Mouse (Mus musculus): ENCODE data around the gene Zbed3. TPM values are rescaled to one million over a fixed set of nuclear protein-coding genes. Genes with fewer than 3 reads are reported as not detected.
"Not testable (repeated sequence)": the region's sequence is repeated elsewhere in the genome, so short reads cannot be mapped to it uniquely, and the experiment has no call there.

Zbed3 gene
- polyA plus RNA-seq, 1 experiment = 9.9 TPM

DNA sequence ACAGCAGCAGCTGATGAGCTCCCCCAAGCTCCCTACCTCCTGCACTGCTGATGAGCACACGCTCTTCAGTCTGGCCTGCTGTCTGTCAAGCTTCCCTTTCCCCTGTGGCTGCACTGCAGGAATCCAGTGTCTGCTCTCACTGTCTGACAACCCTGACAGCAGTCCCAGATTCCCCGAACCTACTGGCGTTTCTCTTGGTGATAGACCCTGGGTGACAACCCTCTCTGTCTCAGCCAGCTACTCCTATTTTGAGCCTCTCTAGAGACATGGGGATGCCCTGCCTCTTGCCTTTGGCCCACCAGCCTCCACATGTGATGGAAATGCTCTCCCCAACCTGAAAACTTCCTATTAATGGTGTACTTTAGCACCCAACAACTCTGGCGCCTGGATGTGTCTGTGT lies 40.0 kb downstream of the Zbed3 start:
- TF ChIP-seq POLR2A (IDR thresholded peaks at IDR 0.05; ENCODE audit: borderline replicate concordance, low read depth, low read length) (no peak), CTCF (IDR thresholded peaks at IDR 0.05; ENCODE audit: low read depth, low read length) (no peak)
- no peak overlapping the region for H3K27ac ChIP-seq (ENCODE audit: insufficient read depth, low read depth, low read length)
- H3K4me3 ChIP-seq (ENCODE audit: insufficient read depth, low read length) = no peak overlapping the region
- H3K4me1 ChIP-seq (ENCODE audit: control insufficient read depth, insufficient read depth, low read length) = peaks cover 6% of the 10 kb centered on the region

DNA sequence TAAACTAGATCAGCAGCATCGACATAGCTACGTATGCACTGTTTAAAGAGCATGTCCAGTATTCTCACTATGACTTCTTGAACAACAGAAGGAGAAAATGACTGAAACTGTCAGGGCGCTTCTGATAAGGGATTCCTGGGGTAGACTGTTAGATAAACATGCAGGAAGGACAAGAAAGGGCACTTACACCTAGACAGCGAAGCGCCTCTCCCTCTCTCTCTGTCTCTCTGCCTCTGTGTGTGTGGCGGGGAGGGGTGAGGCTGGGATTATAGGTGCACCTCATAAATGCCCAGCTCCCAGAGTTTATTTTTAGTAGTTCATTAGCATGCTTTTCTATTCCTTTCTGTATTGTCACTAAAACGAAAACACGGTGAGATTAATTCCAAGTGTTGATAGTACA lies 42.9 kb downstream of the Zbed3 start:
- H3K4me3 ChIP-seq (ENCODE audit: insufficient read depth, low read length) = no peak overlapping the region
- no peak overlapping the region for H3K27ac ChIP-seq (ENCODE audit: insufficient read depth, low read depth, low read length)
- H3K4me1 ChIP-seq (ENCODE audit: control insufficient read depth, insufficient read depth, low read length) = no peaks in the 10 kb centered on the region
- TF ChIP-seq POLR2A (IDR thresholded peaks at IDR 0.05; ENCODE audit: borderline replicate concordance, low read depth, low read length) (no peak), CTCF (IDR thresholded peaks at IDR 0.05; ENCODE audit: low read depth, low read length) (no peak)

DNA sequence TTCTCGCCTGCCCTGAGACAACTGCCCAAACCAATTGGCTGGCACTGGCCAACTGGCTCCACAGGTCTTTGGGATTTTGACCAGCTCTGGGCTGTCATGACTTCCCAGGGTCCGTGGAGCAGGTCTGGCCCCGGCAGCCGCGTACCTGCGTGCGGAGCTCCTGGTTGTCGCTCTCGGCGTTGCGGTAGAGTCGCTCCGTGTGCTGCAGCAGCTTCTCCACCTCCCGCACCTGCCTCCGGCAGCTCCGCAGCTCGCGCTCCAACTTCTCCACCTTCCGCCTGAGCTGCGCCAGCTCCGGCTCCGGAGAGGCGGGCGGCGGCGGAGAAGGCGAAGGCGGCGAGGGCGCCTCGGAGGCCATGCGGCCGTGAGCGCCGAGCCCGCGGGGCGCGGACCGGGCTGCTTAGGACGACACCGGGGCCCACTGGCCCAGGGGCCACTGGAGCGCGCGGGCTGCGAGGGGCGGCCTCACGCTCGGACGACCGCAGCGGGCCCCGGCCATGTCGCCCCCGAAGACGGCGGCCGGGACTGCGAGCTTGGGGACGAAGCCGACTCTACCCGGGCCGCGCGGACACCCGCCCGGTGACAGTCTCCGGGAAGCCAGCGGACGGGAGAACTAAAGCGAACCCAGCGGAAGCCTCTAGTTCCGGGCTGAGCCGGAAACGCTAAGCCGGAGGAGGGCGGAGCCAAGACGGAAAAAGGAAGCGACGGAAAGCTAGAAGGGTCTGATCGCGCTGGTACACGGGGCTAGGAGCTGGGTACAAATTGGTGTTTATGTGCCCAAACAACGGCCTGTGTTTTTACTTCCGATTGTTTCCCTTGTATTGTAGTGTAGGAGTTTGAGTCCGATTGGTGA lies 51.5 kb downstream of the Zbed3 start, which contains the start of gene Aggf1:
Gene Aggf1, minus strand, starts transcription at position 652 of the 853 bp plus-strand sequence.
- TF ChIP-seq CTCF (IDR thresholded peaks at IDR 0.05; ENCODE audit: low read depth, low read length) = no peak
- TF ChIP-seq POLR2A (IDR thresholded peaks at IDR 0.05; ENCODE audit: borderline replicate concordance, low read depth, low read length) = no peak
- peak within 1 kb of the TSS; percentile 74 for H3K4me3 ChIP-seq (ENCODE audit: insufficient read depth, low read length)
- H3K27ac ChIP-seq (ENCODE audit: insufficient read depth, low read depth, low read length) = peak within 1 kb of the TSS; percentile 80
- peaks cover 11% of the 10 kb centered on the region for H3K4me1 ChIP-seq (ENCODE audit: control insufficient read depth, insufficient read depth, low read length)

DNA sequence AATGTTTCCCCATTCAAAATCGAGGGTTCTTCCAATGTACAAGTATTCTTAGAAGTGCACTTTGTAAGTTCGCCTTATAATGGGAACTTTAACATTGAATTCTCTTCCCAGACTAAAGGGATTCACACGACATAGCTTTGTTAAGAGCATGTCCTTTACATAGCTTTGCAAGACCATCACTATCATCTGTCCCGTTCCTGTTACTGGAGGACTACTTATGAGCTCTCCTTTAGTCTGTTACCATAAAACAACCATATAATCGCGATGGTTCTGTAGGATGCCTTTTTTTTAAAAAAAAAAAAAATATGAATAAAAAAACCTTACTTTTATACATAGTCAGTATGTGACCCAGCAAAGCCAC lies 52.1 kb downstream of the Zbed3 start:
- TF ChIP-seq CTCF (IDR thresholded peaks at IDR 0.05; ENCODE audit: low read depth, low read length) (no peak), POLR2A (IDR thresholded peaks at IDR 0.05; ENCODE audit: borderline replicate concordance, low read depth, low read length) (no peak)
- Histone ChIP-seq H3K4me1 (ENCODE audit: control insufficient read depth, insufficient read depth, low read length) (peaks cover 11% of the 10 kb centered on the region), H3K27ac (ENCODE audit: insufficient read depth, low read depth, low read length) (peak overlapping the region; percentile 80), H3K4me3 (ENCODE audit: insufficient read depth, low read length) (peak overlapping the region; percentile 74)

DNA sequence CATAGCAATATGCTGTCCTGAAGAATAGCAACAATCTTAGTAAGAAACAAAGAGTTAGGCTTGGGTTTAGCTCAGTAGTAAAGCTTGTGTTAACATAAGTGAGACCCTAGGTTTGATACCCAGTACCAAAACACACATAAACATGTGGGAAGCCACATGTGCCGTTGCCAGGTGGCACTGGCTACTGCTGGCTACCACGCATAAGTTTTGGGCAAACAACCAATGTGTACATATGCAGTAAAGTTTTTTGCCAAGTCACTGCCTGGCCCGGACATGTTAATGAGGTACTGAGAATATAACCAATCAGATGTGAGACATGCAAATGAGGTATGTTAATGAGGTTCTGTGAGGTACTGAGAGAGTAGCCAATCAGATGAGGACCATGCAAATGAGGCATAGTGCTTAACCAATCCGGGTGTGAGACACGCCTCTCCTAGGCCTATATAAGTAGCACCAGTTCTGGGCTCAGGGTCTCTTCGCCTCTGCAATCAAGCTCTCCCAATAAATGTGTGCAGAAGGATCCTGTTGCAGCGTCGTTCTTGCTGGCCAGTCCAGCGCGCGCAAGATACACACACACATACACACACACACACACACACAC lies 53.4 kb downstream of the Zbed3 start:
- not testable (repeated sequence) for H3K27ac ChIP-seq (ENCODE audit: insufficient read depth, low read depth, low read length); H3K4me3 ChIP-seq (ENCODE audit: insufficient read depth, low read length)
- H3K4me1 ChIP-seq (ENCODE audit: control insufficient read depth, insufficient read depth, low read length) = peaks cover 11% of the 10 kb centered on the region

GRCm38 (mm10) chr13:95378696-95379095 lies 55.3 kb downstream of the Zbed3 start:
- Histone ChIP-seq H3K27ac (ENCODE audit: insufficient read depth, low read depth, low read length) (no peak overlapping the region), H3K4me3 (ENCODE audit: insufficient read depth, low read length) (no peak overlapping the region), H3K4me1 (ENCODE audit: control insufficient read depth, insufficient read depth, low read length) (peaks cover 18% of the 10 kb centered on the region)
- no peak for TF ChIP-seq CTCF (IDR thresholded peaks at IDR 0.05; ENCODE audit: low read depth, low read length)
- TF ChIP-seq POLR2A (IDR thresholded peaks at IDR 0.05; ENCODE audit: borderline replicate concordance, low read depth, low read length) = no peak

DNA sequence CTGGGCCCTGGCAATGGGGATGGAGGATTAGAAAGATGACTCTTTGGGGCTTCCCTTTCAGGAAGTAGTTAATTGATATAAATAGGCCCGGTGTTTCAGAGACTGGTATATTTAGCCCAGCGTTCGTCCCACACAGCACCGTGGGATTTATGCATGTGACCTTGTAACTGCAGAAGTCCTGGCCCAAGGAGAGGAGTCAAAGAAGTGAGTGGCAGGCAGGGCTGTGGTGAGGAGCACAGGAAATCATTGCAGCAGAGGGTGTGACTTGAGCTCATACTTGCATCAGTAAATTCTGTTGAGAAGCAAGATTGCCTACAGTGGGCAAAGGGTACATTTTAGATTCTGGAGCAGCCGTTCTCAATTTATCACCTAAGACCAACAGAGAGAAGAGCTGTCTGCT lies 59.0 kb downstream of the Zbed3 start:
- H3K4me1 ChIP-seq (ENCODE audit: control insufficient read depth, insufficient read depth, low read length) = peaks cover 18% of the 10 kb centered on the region
- no peak overlapping the region for H3K4me3 ChIP-seq (ENCODE audit: insufficient read depth, low read length)
- H3K27ac ChIP-seq (ENCODE audit: insufficient read depth, low read depth, low read length) = peak overlapping the region; percentile 43
- TF ChIP-seq POLR2A (IDR thresholded peaks at IDR 0.05; ENCODE audit: borderline replicate concordance, low read depth, low read length) (no peak), CTCF (IDR thresholded peaks at IDR 0.05; ENCODE audit: low read depth, low read length) (no peak)

Other genes with a start within 250 kb of the Zbed3 start
- 4.7 and 4.9 TPM in 2 replicates for gene Pde8b, start 73.3 kb upstream of the Zbed3 start, polyA plus RNA-seq (2012; ENCODE audit: insufficient read depth, insufficient read length, missing spikeins)
- 37.5 and 38.1 TPM in 2 replicates for gene Aggf1, start 51.7 kb downstream of the Zbed3 start, polyA plus RNA-seq (2012; ENCODE audit: insufficient read depth, insufficient read length, missing spikeins)
- gene Crhbp, start 121.3 kb downstream of the Zbed3 start, polyA plus RNA-seq (2012; ENCODE audit: insufficient read depth, insufficient read length, missing spikeins) = not detected in 2 replicates
- gene S100z, start 155.1 kb downstream of the Zbed3 start, polyA plus RNA-seq (2012; ENCODE audit: insufficient read depth, insufficient read length, missing spikeins) = not detected in 2 replicates
- not detected in 2 replicates for gene F2rl1, start 201.6 kb downstream of the Zbed3 start, polyA plus RNA-seq (2012; ENCODE audit: insufficient read depth, insufficient read length, missing spikeins)

Measured in bone marrow macrophage, adult 2 months (primary cell).